Mouse (Mus musculus) inflammation-experienced regulatory T-cells, adult 6 months (primary cell): ENCODE measurements around the gene Pitpnm1. TPM values are rescaled to one million over a fixed set of nuclear protein-coding genes. Genes with fewer than 3 reads are reported as not detected.

Experiments used
- ATAC-seq: one replicate; pipeline ENCODE4 v1.8.0; 2017
- polyA plus RNA-seq, 3 experiments: library from polyadenylated mRNA; unstranded; fragments of 100-300 nt; shearing (Covaris generic); gene quantifications; one replicate each; pipeline ENCODE4 v1.2.1; 2017

Pitpnm1 gene
- polyA plus RNA-seq, 3 experiments from 2014 or later, result 80.6 to 147 (median 88.8) TPM

GRCm38 (mm10) chr19:4142416-4143173 lies 42.8 kb downstream of the Pitpnm1 start:
- no peak for ATAC-seq

GRCm38 (mm10) chr19:4143759-4144268 lies 44.0 kb downstream of the Pitpnm1 start, which contains the start of gene Cabp4:
Cabp4 (minus strand) TSS chr19:4144033.
- ATAC-seq, result no peak

GRCm38 (mm10) chr19:4144550-4145498 lies 45.0 kb downstream of the Pitpnm1 start:
- ATAC-seq, result no peak

- ATAC-seq, result no peak
These were observed 46.1 kb downstream of the Pitpnm1 start for GRCm38 (mm10) chr19:4145936-4146335.

GRCm38 (mm10) chr19:4146366-4147021 lies 46.7 kb downstream of the Pitpnm1 start:
- ATAC-seq, result no peak

- ATAC-seq, result no peak
These were observed 47.2 kb downstream of the Pitpnm1 start for GRCm38 (mm10) chr19:4147022-4147405.

GRCm38 (mm10) chr19:4147782-4148490 lies 48.1 kb downstream of the Pitpnm1 start:
- no peak for ATAC-seq

- peak; percentile 97 for ATAC-seq
These were observed 48.7 kb downstream of the Pitpnm1 start, which contains the start of gene Coro1b for GRCm38 (mm10) chr19:4148491-4148806. Coro1b (plus strand) TSS chr19:4148619.

GRCm38 (mm10) chr19:4148819-4149218 lies 49.0 kb downstream of the Pitpnm1 start:
- no peak for ATAC-seq

- no peak for ATAC-seq
These were observed 49.5 kb downstream of the Pitpnm1 start for GRCm38 (mm10) chr19:4149283-4149682.

GRCm38 (mm10) chr19:4149764-4150461 lies 50.1 kb downstream of the Pitpnm1 start:
- no peak for ATAC-seq

- ATAC-seq, result no peak
These were observed 51.0 kb downstream of the Pitpnm1 start for GRCm38 (mm10) chr19:4150567-4151487.

GRCm38 (mm10) chr19:4151488-4151860 lies 51.7 kb downstream of the Pitpnm1 start:
- ATAC-seq, result no peak

- no peak for ATAC-seq
These were observed 52.1 kb downstream of the Pitpnm1 start for GRCm38 (mm10) chr19:4151898-4152297.

GRCm38 (mm10) chr19:4152445-4153231 lies 52.8 kb downstream of the Pitpnm1 start:
- no peak for ATAC-seq

- ATAC-seq, result no peak
These were observed 53.4 kb downstream of the Pitpnm1 start, which contains the start of gene Ptprcap for GRCm38 (mm10) chr19:4153232-4153654. Ptprcap (plus strand) TSS chr19:4153604.

GRCm38 (mm10) chr19:4154437-4155222 lies 54.8 kb downstream of the Pitpnm1 start:
- ATAC-seq, result peak; percentile 74
